Mouse (Mus musculus) macrophage (primary cell): Measurements from ENCODE around the gene Crlf1. TPM values are rescaled to one million over a fixed set of nuclear protein-coding genes. Genes with fewer than 3 reads are reported as not detected.
A peak's percentile ranks its signal among the peaks of the same experiment; 100 is the strongest.

Source experiments
- H3K27ac ChIP-seq: fragments of 350-480 bp; formaldehyde crosslinking; 2 replicates; pipeline ENCODE4 v1.9.0; 2021
- H3K36me3 ChIP-seq: fragments of 350-480 bp; formaldehyde crosslinking; 2 replicates; pipeline ENCODE4 v1.9.0; 2021; ENCODE audit errors: inconsistent target
- H3K4me3 ChIP-seq: fragments of 350-480 bp; formaldehyde crosslinking; 2 replicates; pipeline ENCODE4 v1.9.0; 2021; ENCODE audit errors: inconsistent target
- H3K79me2 ChIP-seq: fragments of 350-480 bp; formaldehyde crosslinking; 2 replicates; pipeline ENCODE4 v1.9.0; 2021; ENCODE audit errors: inconsistent target
- WGBS: methylation state at CpG from one replicate; pipeline ENCODE4 v1.1.7; 2026; ENCODE audit warnings: inconsistent platforms; ENCODE audit not compliant: missing documents; 5-methylcytosine and 5-hydroxymethylcytosine counted together
- polyA plus RNA-seq: library from polyadenylated mRNA; stranded (reverse); fragments of 250-400 nt; gene quantifications from 3 replicates; pipeline ENCODE4 v1.2.4, GENCODE M21; 2018; ENCODE audit warnings: inconsistent platforms

Crlf1 gene
- polyA plus RNA-seq, 1 experiment from 2014 or later = not detected

DNA sequence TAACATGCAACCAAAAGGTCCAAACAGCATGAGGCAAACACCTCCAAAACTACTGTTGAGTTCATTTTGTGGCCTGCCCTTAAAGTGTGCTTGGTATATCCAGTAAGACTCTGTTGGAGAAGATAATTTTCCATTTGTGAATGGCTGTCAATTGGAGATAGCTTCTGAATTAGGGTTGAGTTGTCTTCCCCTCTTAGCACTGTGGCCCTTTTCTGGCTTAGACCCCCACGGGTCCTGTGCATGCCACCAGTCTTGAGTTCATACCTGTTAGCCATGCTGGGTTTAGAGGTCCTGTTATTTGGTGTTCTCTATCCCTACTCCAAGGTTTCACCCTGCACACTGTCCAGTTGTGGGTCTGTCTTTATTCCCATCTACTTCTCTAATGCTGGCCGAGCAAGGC lies 18.8 kb downstream of the Crlf1 start:
- peak overlapping the region; percentile 85 for H3K27ac ChIP-seq
- H3K79me2 ChIP-seq = peaks cover 80% of the 10 kb centered on the region
- 85% methylated on average over 2 of the region's 2 CpGs for WGBS
- H3K4me3 ChIP-seq = no peak overlapping the region
- peaks cover 37% of the 10 kb centered on the region for H3K36me3 ChIP-seq

DNA sequence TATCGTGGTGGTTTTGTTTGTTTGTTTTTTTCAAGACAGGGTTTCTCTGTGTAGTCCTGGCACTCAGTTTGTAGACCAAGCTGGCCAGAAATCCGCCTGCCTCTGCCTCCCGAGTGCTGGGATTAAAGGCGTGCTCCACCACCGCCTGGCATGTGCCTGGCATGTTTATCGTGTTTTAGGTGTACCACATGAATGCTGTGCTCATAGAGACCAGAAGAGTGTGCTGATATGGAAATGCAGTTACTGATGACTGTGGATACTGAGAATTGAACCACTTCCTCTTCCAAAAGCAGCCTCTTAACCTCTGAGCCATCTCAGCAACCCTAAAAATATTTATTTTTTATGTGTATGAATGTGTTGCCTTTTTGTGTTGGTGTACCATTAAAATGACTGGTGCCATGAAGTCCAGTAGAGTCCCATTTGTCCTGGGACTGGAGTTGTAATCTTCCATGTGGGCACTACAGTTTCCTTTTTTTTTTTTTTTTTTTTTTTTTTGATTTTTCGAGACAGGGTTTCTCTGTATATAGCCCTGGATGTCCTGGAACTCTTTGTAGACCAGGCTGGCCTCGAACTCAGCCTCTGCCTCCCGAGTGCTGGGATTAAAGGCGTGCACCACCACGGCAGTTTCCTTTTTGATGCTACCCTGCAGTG lies 19.4 kb downstream of the Crlf1 start:
- WGBS = 62% methylated on average over 10 of the region's 11 CpGs
- H3K36me3 ChIP-seq = peaks cover 38% of the 10 kb centered on the region
- H3K27ac ChIP-seq = peak overlapping the region; percentile 85
- no peak overlapping the region for H3K4me3 ChIP-seq
- peaks cover 80% of the 10 kb centered on the region for H3K79me2 ChIP-seq

DNA sequence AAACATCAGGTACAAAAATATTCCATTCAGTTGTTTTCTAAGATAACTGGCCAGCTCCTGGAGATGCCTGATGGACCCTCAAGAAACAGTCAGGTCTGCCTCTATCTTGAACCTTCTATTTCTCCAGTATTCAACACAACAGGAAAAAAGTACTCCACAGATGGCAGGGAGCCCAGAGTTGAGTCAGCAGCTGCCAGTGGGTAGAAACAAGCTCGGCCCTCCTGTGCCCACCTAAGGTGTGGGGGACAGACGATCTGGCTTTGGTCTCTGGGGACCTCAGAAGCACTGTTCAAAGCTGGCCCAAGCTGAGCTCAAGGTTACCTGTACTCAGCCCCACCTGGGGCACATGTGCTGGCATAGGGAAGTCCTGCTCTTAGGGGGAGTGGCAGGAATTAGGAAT lies 20.5 kb downstream of the Crlf1 start:
- Histone ChIP-seq H3K27ac (no peak overlapping the region), H3K4me3 (no peak overlapping the region), H3K79me2 (peaks cover 73% of the 10 kb centered on the region), H3K36me3 (peaks cover 42% of the 10 kb centered on the region)
- 21% methylated on average over 2 of the region's 2 CpGs for WGBS

DNA sequence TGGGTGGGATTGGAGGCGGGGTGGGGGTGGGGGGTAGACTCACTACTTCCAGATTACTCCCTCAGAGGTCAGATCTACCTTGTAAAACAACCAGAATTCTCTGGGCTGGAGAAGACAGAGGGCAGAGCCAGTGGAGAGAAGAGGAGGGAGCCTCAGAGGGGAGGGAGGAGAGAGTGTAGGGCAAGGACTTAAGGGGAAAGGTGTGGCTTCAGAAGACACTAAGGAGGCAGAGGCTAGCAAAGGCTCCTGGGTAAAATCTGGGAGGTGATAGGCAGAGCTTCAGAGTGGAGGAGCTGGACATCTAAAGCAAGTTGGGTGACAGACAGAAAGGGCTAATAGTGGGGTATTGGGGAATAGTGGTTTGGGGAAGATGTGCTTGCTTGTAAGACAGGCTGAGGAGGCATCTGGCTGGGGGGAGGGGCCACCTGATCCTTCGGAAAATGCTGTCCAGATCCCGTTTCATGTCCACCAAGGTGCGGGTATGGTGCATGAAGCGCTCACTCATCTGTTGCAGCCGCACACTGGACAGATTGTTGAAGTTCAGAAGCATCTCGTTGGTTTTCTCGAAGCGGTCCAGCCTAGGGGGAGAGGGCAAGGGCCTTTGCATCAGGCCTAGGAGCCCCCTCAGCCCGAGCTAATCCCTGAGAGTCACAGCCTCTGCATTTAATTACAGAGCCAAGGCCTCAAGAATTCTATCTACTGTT lies 25.1 kb downstream of the Crlf1 start:
- Histone ChIP-seq H3K36me3 (peaks cover 41% of the 10 kb centered on the region), H3K4me3 (no peak overlapping the region), H3K79me2 (peaks cover 58% of the 10 kb centered on the region), H3K27ac (no peak overlapping the region)
- 98% methylated on average over 9 of the region's 10 CpGs for WGBS

DNA sequence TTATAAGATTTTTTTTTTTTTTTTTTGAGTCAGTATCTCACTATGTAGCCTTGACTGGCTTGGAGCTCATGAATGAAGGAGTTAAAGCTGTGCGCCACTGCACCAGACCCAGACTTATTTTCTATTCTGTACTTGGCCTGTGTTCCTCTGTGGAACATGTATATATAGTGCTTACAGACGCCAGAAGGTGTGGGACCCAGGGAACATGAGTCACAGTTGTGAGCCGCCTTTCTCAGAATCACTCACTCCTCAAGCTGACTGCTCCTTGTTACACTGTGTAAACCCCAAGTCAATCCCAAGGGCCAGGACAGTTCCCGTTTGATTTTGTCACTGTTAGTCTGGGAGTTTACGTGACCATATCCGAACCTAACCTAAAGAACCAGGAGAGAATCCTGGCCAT lies 26.1 kb downstream of the Crlf1 start:
- WGBS = 98% methylated on average over 6 of the region's 6 CpGs
- peaks cover 49% of the 10 kb centered on the region; the same call in 1 of the 2 replicates for H3K79me2 ChIP-seq
- H3K4me3 ChIP-seq = no peak overlapping the region
- no peak overlapping the region for H3K27ac ChIP-seq
- H3K36me3 ChIP-seq = peaks cover 32% of the 10 kb centered on the region

DNA sequence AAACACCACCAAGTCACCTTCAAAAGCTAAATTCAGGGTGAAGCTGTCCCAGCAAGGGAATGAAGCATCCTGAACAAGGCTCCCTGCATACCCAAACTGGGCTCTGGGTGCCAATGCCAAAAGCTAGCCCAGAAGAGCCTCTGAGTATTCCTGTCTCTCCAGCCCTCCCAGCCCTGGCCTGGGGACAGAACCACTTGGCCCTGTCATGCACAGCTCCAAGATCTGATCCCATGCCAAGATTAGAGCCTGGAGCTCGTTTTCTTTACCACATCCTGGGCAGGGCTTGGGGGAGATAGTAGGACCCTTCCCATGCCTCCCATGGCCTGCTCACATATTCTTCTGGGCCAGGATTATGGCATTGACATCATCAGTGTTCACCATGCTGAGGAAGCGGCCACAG lies 26.6 kb downstream of the Crlf1 start:
- Histone ChIP-seq H3K79me2 (peaks cover 43% of the 10 kb centered on the region; the same call in 1 of the 2 replicates), H3K4me3 (no peak overlapping the region), H3K36me3 (peaks cover 26% of the 10 kb centered on the region), H3K27ac (no peak overlapping the region)
- 100% methylated on average over 1 of the region's 2 CpGs for WGBS

DNA sequence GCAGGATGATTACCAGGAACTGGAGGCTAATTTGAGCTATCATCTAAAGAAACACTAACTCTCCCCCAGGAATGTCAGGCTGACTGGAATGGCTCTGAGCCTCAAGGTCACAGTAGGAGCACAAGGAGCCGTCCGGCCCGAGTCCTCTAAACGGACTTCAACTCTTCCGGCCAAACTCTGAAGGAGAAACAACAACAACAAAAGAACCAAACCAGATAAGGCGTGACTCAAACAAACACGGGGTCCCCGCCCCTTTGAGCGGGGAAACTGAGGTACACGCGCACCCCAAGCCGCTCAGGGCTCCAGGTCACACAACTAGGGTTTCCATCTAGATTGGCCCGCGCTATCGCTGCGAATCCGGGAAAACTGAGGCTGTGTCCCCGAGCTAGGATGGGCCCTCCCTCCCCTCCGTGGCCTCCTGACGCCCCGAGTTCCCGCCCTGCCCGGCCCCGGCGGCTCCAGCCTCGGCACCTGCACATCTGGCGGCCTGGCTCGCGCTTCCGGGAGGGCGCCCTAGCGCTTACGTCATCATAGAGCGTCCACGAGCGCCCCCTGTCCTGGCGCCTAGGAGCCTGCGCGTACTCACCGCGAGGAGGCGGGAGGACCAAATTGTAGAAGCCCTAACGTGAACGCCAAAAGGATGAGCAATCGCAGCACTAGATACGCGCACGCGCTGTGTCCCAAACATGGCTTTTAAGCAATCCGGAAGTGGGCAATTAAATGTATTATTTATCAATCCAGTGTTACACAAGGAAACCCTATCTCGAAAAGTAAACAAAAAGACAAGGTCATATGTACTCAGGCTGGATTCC lies 29.8 kb downstream of the Crlf1 start:
- WGBS = 1% methylated on average over 49 of the region's 51 CpGs
- H3K27ac ChIP-seq = peak overlapping the region; percentile 73
- H3K4me3 ChIP-seq = peak overlapping the region; percentile 88
- H3K79me2 ChIP-seq = peaks cover 22% of the 10 kb centered on the region; the same call in 1 of the 2 replicates
- peaks cover 8% of the 10 kb centered on the region; the same call in 1 of the 2 replicates for H3K36me3 ChIP-seq

DNA sequence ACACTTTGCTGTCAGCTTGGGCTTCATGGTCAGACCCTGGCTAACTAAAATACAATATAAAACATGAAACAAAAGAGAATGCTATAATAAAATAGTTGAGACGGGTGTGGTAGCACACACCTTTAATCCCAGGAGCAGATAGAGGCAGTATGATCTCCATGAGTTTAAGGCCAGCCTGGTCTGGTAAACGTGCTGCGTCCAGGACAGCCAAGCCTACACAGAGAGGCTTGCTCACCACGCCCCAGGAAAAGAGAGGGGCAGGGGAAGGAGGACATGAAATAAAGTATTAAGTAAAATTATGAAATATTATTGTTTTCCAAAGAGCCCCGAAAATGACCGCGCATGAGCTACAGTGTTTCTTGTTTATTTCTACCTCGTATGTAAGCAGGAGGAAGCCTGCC lies 34.2 kb downstream of the Crlf1 start:
- WGBS = under 1% methylated on average over 8 of the region's 8 CpGs
- Histone ChIP-seq H3K27ac (peak overlapping the region; percentile 73), H3K4me3 (peak overlapping the region; percentile 69), H3K79me2 (peaks cover 48% of the 10 kb centered on the region), H3K36me3 (peaks cover 17% of the 10 kb centered on the region)

DNA sequence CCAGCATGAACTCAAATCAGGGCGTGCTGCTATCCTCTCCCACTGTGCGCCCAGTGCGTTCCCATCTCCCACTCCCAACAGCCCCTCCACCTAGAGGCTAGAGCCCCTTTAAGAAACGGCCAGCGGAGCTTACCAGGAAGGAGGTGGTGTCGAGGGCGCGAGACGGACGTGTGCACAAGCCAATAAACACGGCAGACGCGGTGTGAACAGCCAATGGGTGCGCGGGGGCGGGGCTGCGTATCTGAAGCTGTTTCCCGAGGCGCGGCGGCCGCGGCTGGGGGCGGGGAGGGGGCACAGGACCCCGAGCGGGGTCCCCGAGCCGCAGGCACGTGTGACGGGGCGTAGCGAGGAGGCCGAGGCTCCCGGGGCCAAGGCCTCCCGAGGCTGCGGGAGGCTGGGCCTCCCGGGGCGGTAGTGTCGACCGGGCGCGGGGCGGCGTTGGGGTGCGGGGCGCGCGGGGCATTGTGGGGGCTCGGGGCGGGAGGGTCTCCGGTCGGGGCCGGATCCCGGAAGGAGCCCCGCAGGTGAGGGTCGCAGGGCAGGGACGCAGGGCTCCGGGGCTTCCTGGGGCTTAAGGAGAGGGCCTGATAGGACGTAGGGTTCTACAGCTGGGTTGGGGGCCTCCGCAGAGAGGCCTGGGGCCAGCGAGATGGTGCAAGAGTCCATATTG lies 34.7 kb downstream of the Crlf1 start, which contains the start of the genes Fkbp8 and Kxd1:
Gene Fkbp8, plus strand, starts transcription at position 213 of the 670 bp plus-strand sequence.
Gene Kxd1, minus strand, starts transcription at position 445 of the 670 bp plus-strand sequence.
- peaks cover 42% of the 10 kb centered on the region for H3K79me2 ChIP-seq
- H3K27ac ChIP-seq = peak within 1 kb of the TSS; percentile 76
- WGBS = under 1% methylated on average over 45 of the region's 61 CpGs
- H3K36me3 ChIP-seq = peaks cover 22% of the 10 kb centered on the region
- H3K4me3 ChIP-seq = peak within 1 kb of the TSS; percentile 92

DNA sequence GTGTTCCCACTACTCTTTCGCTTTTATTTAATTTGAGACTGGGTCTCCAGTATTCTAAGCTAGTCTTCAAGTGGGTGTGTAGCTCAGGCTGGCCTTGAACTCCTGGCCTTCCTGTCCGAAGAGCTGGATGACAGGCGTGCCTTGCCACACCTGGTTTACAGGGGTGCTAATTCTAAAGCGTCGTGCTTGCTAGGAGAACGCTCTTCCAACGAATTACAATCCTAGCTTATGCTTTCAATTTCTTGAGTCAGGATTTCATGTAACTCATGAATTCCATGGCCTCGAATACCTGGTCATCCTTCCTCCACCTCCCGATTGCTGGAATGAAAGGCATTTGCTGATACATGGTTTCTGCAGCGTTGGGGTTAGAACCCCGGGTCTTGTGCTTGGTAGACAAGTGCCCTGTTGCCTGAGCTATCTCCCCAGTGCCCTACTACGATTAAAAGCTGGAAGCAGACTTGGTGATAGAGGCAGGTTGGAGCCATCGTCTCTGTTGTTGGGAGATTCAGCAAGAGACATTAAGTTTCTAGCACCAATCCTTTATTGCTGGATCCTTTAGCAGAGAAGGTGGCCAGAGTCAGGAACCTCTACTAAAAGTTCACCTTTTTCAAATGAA lies 35.3 kb downstream of the Crlf1 start:
- H3K27ac ChIP-seq = peak overlapping the region; percentile 76
- 16% methylated on average over 13 of the region's 13 CpGs for WGBS
- peaks cover 41% of the 10 kb centered on the region for H3K79me2 ChIP-seq
- peaks cover 26% of the 10 kb centered on the region for H3K36me3 ChIP-seq
- peak overlapping the region; percentile 92 for H3K4me3 ChIP-seq

DNA sequence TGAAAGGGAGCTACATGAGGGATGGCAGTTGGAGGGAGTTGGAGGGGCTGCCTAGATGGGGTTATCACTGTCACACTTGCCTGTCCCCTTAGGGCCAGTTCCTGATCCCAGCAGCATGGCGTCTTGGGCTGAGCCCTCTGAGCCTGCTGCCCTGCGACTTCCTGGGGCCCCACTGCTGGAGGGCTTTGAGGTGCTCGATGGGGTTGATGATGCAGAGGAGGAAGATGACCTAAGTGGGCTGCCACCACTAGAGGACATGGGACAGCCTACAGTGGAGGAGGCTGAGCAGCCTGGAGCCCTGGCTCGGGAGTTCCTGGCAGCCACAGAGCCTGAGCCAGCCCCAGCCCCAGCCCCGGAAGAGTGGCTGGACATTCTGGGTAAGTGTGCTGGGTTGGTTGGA lies 36.3 kb downstream of the Crlf1 start:
- peak overlapping the region; percentile 92; the same call in 1 of the 2 replicates for H3K4me3 ChIP-seq
- 49% methylated on average over 5 of the region's 5 CpGs for WGBS
- peaks cover 35% of the 10 kb centered on the region for H3K36me3 ChIP-seq
- H3K27ac ChIP-seq = peak overlapping the region; percentile 76
- H3K79me2 ChIP-seq = peaks cover 41% of the 10 kb centered on the region

DNA sequence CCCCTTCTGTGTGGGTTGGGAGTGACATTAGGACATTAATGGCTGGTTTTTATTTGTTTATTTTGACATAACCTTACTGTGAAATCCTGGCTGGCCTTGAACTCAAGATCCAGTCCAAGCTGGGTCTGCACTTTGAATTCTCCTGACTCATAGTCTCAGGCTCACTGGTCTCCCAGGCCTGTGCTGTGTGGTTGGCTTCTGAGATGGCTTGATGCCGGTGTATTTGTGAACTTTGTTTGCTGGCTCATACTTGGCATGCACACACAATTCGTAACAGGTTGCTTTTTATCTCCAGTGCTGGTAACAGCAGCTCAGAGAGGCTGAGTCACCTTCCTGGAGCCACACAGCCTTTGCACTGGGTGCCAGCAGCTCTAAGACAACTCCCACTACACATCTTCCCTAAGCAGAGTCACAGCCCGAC lies 36.8 kb downstream of the Crlf1 start:
- peaks cover 39% of the 10 kb centered on the region for H3K36me3 ChIP-seq
- peaks cover 41% of the 10 kb centered on the region for H3K79me2 ChIP-seq
- peak overlapping the region; percentile 92; the same call in 1 of the 2 replicates for H3K4me3 ChIP-seq
- whole genome bisulfite sequencing = 90% methylated on average over 3 of the region's 3 CpGs
- H3K27ac ChIP-seq = peak overlapping the region; percentile 76

DNA sequence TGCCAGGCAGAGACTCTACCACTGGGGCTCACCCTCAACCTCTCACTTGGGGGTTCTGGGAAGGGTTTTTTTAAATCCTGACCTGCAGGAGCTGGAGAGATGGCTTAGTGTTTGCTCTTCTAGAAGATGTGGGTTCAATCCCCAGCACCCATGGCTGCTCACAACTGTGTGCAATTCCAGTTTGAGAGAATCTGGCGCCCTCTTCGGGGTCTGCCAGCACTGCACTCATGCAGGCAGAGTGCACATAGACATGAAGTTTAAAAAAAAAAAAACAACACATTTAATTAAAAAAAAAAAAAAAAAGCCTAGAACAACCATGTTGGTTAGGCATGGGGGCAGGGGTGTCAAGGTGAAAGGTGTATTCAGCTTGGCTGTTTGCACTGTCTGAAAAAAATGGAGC lies 37.4 kb downstream of the Crlf1 start:
- WGBS = 94% methylated on average over 2 of the region's 2 CpGs
- Histone ChIP-seq H3K36me3 (peaks cover 45% of the 10 kb centered on the region), H3K4me3 (no peak overlapping the region), H3K79me2 (peaks cover 41% of the 10 kb centered on the region), H3K27ac (0 out of 2 replicates have a peak overlapping the region, but pooled peaks have one; percentile 76)

DNA sequence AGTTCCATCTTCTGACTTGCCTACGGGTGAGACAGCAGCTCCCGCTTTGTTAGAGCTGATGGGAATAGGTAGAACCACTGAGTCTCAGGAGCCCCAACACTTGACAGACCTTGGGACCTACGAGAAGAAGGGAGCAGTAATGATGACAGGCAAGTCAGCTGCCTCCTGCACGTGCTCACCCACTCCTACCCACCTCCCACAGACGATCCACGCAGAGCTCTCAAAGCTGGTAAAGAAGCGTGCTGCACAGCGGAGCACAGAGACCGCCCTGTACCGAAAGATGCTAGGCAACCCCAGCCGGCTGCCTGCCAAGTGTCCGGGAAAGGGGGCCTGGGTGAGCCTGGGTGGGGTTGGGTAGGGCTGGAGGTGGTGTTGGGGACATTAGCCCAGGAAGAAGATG lies 41.3 kb downstream of the Crlf1 start:
- no peak overlapping the region for H3K4me3 ChIP-seq
- peaks cover 26% of the 10 kb centered on the region for H3K79me2 ChIP-seq
- peaks cover 47% of the 10 kb centered on the region for H3K36me3 ChIP-seq
- no peak overlapping the region for H3K27ac ChIP-seq
- WGBS = 97% methylated on average over 8 of the region's 12 CpGs
